Mouse (Mus musculus) lung, adult 2 months (tissue): ENCODE data around the gene Wdr70.

Source experiments
- CTCF ChIP-seq: fragments of 200-500 bp; IDR thresholded peaks from 2 replicates; pipeline ENCODE4 v1.5.1; 2011; ENCODE audit warnings: mild to moderate bottlenecking, low read length, control low read depth; ENCODE audit not compliant: insufficient read depth
- POLR2A ChIP-seq: fragments of 200-500 bp; IDR thresholded peaks from 2 replicates; pipeline ENCODE4 v1.6.1; 2011; ENCODE audit warnings: low read depth, mild to moderate bottlenecking, control low read depth, low read length, borderline replicate concordance; ENCODE audit errors: extremely low read depth

GRCm38 (mm10) chr15:7998843-7999546 is 100.0 kb downstream of the Wdr70 start:
- no peak for TF ChIP-seq POLR2A
- no peak for TF ChIP-seq CTCF
